Comparison of ENCODE assay signal across 8 mouse cellular contexts in genomic region chr10:39959761-39960440, GRCm38 (mm10). TPM values are rescaled to one million over a fixed set of nuclear protein-coding genes. Genes with fewer than 3 reads are reported as not detected.
DNase-seq lines count a peak whose midpoint lies in the region; ATAC-seq and TF ChIP-seq lines count a peak whose summit lies in the region.

Gene Mfsd4b3 (minus strand): TSS chr10:39960153.

- no peak within 1 kb of the TSS for H3K4me2 ChIP-seq in CH12.LX (ENCODE audit: insufficient read depth, low read depth, poor library complexity, severe bottlenecking)
- peak within 1 kb of the TSS; percentile 92 for H3K4me2 ChIP-seq in forebrain, embryonic 11.5 days (ENCODE audit: low read depth, low read length, severe bottlenecking)
- H3K4me2 ChIP-seq in heart, embryonic 16.5 days (ENCODE audit: low read depth, low read length), result peak within 1 kb of the TSS; percentile 99
- H3K4me2 ChIP-seq in liver, embryonic 15.5 days, result peak within 1 kb of the TSS; percentile 80
- peak within 1 kb of the TSS; percentile 98 for H3K4me2 ChIP-seq in neural tube, embryonic 12.5 days (replicated peaks)

- no peak within 1 kb of the TSS for H3K4me3 ChIP-seq in CH12.LX (replicated peaks in 1 of 3; ENCODE audit: low read depth in 2 of 3, low read length in 2 of 3, poor library complexity in 1 of 3)
- H3K4me3 ChIP-seq in forebrain, embryonic 11.5 days (ENCODE audit: low read depth, low read length), result peak within 1 kb of the TSS; percentile 45
- peak within 1 kb of the TSS; percentile 75 for H3K4me3 ChIP-seq in heart, embryonic 16.5 days (ENCODE audit: low read length)
- peak within 1 kb of the TSS; percentile 61 for H3K4me3 ChIP-seq in liver, embryonic 15.5 days (replicated peaks)
- peak within 1 kb of the TSS; percentile 42 for H3K4me3 ChIP-seq in neural tube, embryonic 12.5 days

- in situ Hi-C loops in CH12.LX (cut with MboI; ENCODE audit: low pct_ligation_motif_present, low pct_unique_long_range_greater_than_20kb, low sequenced_read_pairs), result no loop called here

- no peak within 1 kb of the TSS for H3K9ac ChIP-seq in CH12.LX (ENCODE audit: insufficient read depth, low read depth)
- peak within 1 kb of the TSS; percentile 58 for H3K9ac ChIP-seq in forebrain, embryonic 11.5 days (ENCODE audit: low read length)
- H3K9ac ChIP-seq in heart, embryonic 16.5 days (ENCODE audit: low read length), result peak within 1 kb of the TSS; percentile 77
- H3K9ac ChIP-seq in liver, embryonic 15.5 days, result peak within 1 kb of the TSS; percentile 55
- H3K9ac ChIP-seq in neural tube, embryonic 12.5 days, result peak within 1 kb of the TSS; percentile 30; the same call in 1 of the 2 replicates

- no peak within 1 kb of the TSS for H3K27ac ChIP-seq in CH12.LX (ENCODE audit: insufficient read depth, low read depth)
- no peak within 1 kb of the TSS for H3K27ac ChIP-seq in forebrain, embryonic 11.5 days (ENCODE audit: low read depth, low read length)
- H3K27ac ChIP-seq in heart, embryonic 16.5 days (ENCODE audit: low read length), result peak within 1 kb of the TSS; percentile 88
- H3K27ac ChIP-seq in liver, embryonic 15.5 days (replicated peaks), result peak within 1 kb of the TSS; percentile 78
- no peak within 1 kb of the TSS for H3K27ac ChIP-seq in neural tube, embryonic 12.5 days

- peak; percentile 42 for TF ChIP-seq RAD21 in CH12.LX (IDR thresholded peaks at IDR 0.05; ENCODE audit: low read depth, low read length)

- H3K27me3 ChIP-seq in CH12.LX (replicated peaks), result no peaks in the 10 kb centered on the region
- H3K27me3 ChIP-seq in forebrain, embryonic 11.5 days (ENCODE audit: control insufficient read depth, insufficient read depth, low read length), result peaks cover 2% of the 10 kb centered on the region
- H3K27me3 ChIP-seq in heart, embryonic 16.5 days (ENCODE audit: control insufficient read depth, insufficient read depth, low read length), result no peaks in the 10 kb centered on the region
- 0 out of 2 replicates have a peak, but pooled peaks cover 5% of the 10 kb centered on the region for H3K27me3 ChIP-seq in liver, embryonic 15.5 days
- no peaks in the 10 kb centered on the region for H3K27me3 ChIP-seq in neural tube, embryonic 12.5 days (replicated peaks)

- under 1% methylated on average over 38 of the region's 38 CpGs for WGBS in forebrain, embryonic 11.5 days
- WGBS in heart, embryonic 16.5 days, result under 1% methylated on average over 38 of the region's 38 CpGs
- WGBS in liver, embryonic 15.5 days (ENCODE audit: insufficient replicate concordance), result under 1% methylated on average over 38 of the region's 38 CpGs
- WGBS in neural tube, embryonic 12.5 days, result under 1% methylated on average over 38 of the region's 38 CpGs

- H3K36me3 ChIP-seq in CH12.LX (replicated peaks in 1 of 2; ENCODE audit: control insufficient read depth in 1 of 2, insufficient read depth in 1 of 2, low read length in 1 of 2), result no peaks in the 10 kb centered on the region
- no peaks in the 10 kb centered on the region for H3K36me3 ChIP-seq in forebrain, embryonic 11.5 days (ENCODE audit: control insufficient read depth, insufficient read depth, low read length)
- H3K36me3 ChIP-seq in heart, embryonic 16.5 days (ENCODE audit: control insufficient read depth, insufficient read depth), result no peaks in the 10 kb centered on the region
- no peaks in the 10 kb centered on the region for H3K36me3 ChIP-seq in liver, embryonic 15.5 days (replicated peaks)
- no peaks in the 10 kb centered on the region for H3K36me3 ChIP-seq in neural tube, embryonic 12.5 days

- DNase-seq in CH12.LX (ENCODE audit: extremely low read depth), result no peak
- peak; percentile 96 for DNase-seq in c-Kit-positive CD71-positive TER-119-negative erythroid progenitor cells, embryonic 14.5 days (ENCODE audit: low read depth)
- peak; percentile 94 for DNase-seq in forebrain, embryonic 11.5 days (ENCODE audit: low spot score)
- peak; percentile 98 to 99 for DNase-seq in kidney, postnatal 36 days
- DNase-seq in telencephalon, adult 2 months (ENCODE audit: low read depth, low spot score), result peak; percentile 89

- no peak for TF ChIP-seq EP300 in CH12.LX (IDR thresholded peaks at IDR 0.05; ENCODE audit: low read length)

- H3K79me2 ChIP-seq in CH12.LX (replicated peaks; ENCODE audit: control insufficient read depth, extremely low read depth, insufficient read depth, poor library complexity, severe bottlenecking), result no peaks in the 10 kb centered on the region

- TF ChIP-seq POLR2A in CH12.LX (IDR thresholded peaks at IDR 0.05; ENCODE audit: low read depth, low read length), result no peak

- peak; percentile 99 for ATAC-seq in forebrain, embryonic 11.5 days (replicated peaks; ENCODE audit: low FRiP score)
- ATAC-seq in heart, embryonic 16.5 days (replicated peaks; ENCODE audit: extremely low read depth, insufficient read depth, low FRiP score), result peak; percentile 98
- ATAC-seq in liver, embryonic 15.5 days (ENCODE audit: insufficient read depth), result peak; percentile 93
- peak; percentile 98 for ATAC-seq in neural tube, embryonic 12.5 days (ENCODE audit: low FRiP score, low read depth)

- dilution Hi-C loops in CH12.LX (cut with MboI; ENCODE audit: extremely low pct_ligation_motif_present, extremely low pct_unique_long_range_greater_than_20kb, low sequenced_read_pairs), result no loop called here

- peaks cover 0 to 3% of the 10 kb centered on the region in 2 experiments; a peak in 1 of 4 replicates for H3K4me1 ChIP-seq in CH12.LX (ENCODE audit: control insufficient read depth in 1 of 2, insufficient read depth in 2 of 2)
- H3K4me1 ChIP-seq in forebrain, embryonic 11.5 days (replicated peaks; ENCODE audit: control insufficient read depth, insufficient read depth, low read length), result no peaks in the 10 kb centered on the region; the same call in 1 of the 2 replicates
- peaks cover 9% of the 10 kb centered on the region for H3K4me1 ChIP-seq in heart, embryonic 16.5 days (ENCODE audit: control insufficient read depth, insufficient read depth, low read length)
- peaks cover 17% of the 10 kb centered on the region for H3K4me1 ChIP-seq in liver, embryonic 15.5 days (replicated peaks)
- peaks cover 7% of the 10 kb centered on the region; the same call in 1 of the 2 replicates for H3K4me1 ChIP-seq in neural tube, embryonic 12.5 days

- TF ChIP-seq CTCF in CH12.LX (conservative IDR thresholded peaks at IDR 0.05 in 1 of 2, IDR thresholded peaks at IDR 0.05 in 1 of 2; ENCODE audit: low read depth in 2 of 2, low read length in 2 of 2), result peak in 1 of 2 experiments; percentile 60; a peak in 2 of 4 replicates

- no peaks in the 10 kb centered on the region for H3K9me3 ChIP-seq in CH12.LX (replicated peaks; ENCODE audit: low read length)
- no peaks in the 10 kb centered on the region for H3K9me3 ChIP-seq in forebrain, embryonic 11.5 days (ENCODE audit: control insufficient read depth, low read length)
- H3K9me3 ChIP-seq in heart, embryonic 16.5 days (replicated peaks; ENCODE audit: control insufficient read depth, low read length), result no peaks in the 10 kb centered on the region
- H3K9me3 ChIP-seq in liver, embryonic 15.5 days (replicated peaks), result no peaks in the 10 kb centered on the region
- no peaks in the 10 kb centered on the region for H3K9me3 ChIP-seq in neural tube, embryonic 12.5 days

TF ChIP-seq in CH12.LX, 34 proteins besides CTCF, POLR2A, EP300 and RAD21:
- peak; percentile 52; the same call in 1 of the 2 replicates for TF ChIP-seq IRF4 (IDR thresholded peaks at IDR 0.05; ENCODE audit: low read depth, low read length)
- 0 out of 2 replicates have a peak, but pooled peaks have one; percentile 35 for TF ChIP-seq MXI1 (IDR thresholded peaks at IDR 0.05; ENCODE audit: low read depth, low read length)
- TF ChIP-seq ZKSCAN1 (IDR thresholded peaks at IDR 0.05; ENCODE audit: borderline replicate concordance, low read depth, low read length), result no peak
- 0 out of 2 replicates have a peak, but pooled peaks have one; percentile 30 for TF ChIP-seq SIN3A (IDR thresholded peaks at IDR 0.05; ENCODE audit: low read length)
- no peak for TF ChIP-seq MYC (IDR thresholded peaks at IDR 0.05; ENCODE audit: low read depth, low read length)
- peak; percentile 54 for TF ChIP-seq SMC3 (IDR thresholded peaks at IDR 0.05; ENCODE audit: low read depth, low read length)
- TF ChIP-seq JUND (conservative IDR thresholded peaks at IDR 0.05; ENCODE audit: low read depth, low read length), result no peak
- peak; percentile 78 for TF ChIP-seq MAX (IDR thresholded peaks at IDR 0.05; ENCODE audit: low read length)
- no peak for TF ChIP-seq TBP (conservative IDR thresholded peaks at IDR 0.05; ENCODE audit: low read depth, low read length)
- peak; percentile 47 for TF ChIP-seq USF1 (IDR thresholded peaks at IDR 0.05; ENCODE audit: low read depth, low read length)
- TF ChIP-seq CHD1 (IDR thresholded peaks at IDR 0.05; ENCODE audit: low read depth, low read length), result no peak
- no peak for TF ChIP-seq ETS1 (conservative IDR thresholded peaks at IDR 0.05; ENCODE audit: low read depth, low read length)
- TF ChIP-seq BHLHE40 (IDR thresholded peaks at IDR 0.05; ENCODE audit: low read depth, low read length), result peak; percentile 66

RNA-seq across cellular contexts. Expression of gene Mfsd4b3, which starts in this region (rescaled TPM):
- total RNA-seq in CH12.LX (2012; rRNA removed), result not detected in 2 replicates
- total RNA-seq in CH12.LX (2014; rRNA removed), result not detected in 2 replicates
- polyA plus RNA-seq in CH12.LX (2012; ENCODE audit: insufficient read length, low read depth), result not detected in 2 replicates
- polyA plus RNA-seq in forebrain, embryonic 11.5 days (2014; fragmentation: Nextera tagmentation; extraction: Ambion mirVana), result 0.13 TPM in 1 of 2 replicates, not detected in the other
- 1.3 and 1.6 TPM in 2 replicates for polyA plus RNA-seq in heart, embryonic 16.5 days (2015; fragmentation: Nextera tagmentation; extraction: Ambion mirVana)
- 2.8 and 3.4 TPM in 2 replicates for polyA plus RNA-seq in liver, embryonic 15.5 days (2015; fragmentation: Nextera tagmentation; extraction: Ambion mirVana)
- 0.18 and 0.40 TPM in 2 replicates for polyA plus RNA-seq in neural tube, embryonic 12.5 days (2016; fragmentation: Nextera tagmentation; extraction: Ambion mirVana)

Comparison
In these comparisons a context has a peak if more than half of its experiments do, and no peak if none do; other contexts are left out.
1. Peak in DNase-seq, ATAC-seq, H3K4me3 ChIP-seq, H3K9ac ChIP-seq and H3K4me2 ChIP-seq in forebrain, embryonic 11.5 days; RNA of the gene not detected or under 1 TPM.
2. Peak in ATAC-seq, H3K4me3 ChIP-seq, H3K9ac ChIP-seq and H3K4me2 ChIP-seq in neural tube, embryonic 12.5 days; RNA of the gene not detected or under 1 TPM.
3. H3K27ac ChIP-seq: peak in heart, embryonic 16.5 days (single experiment) and liver, embryonic 15.5 days (single experiment); none in CH12.LX (single experiment), forebrain, embryonic 11.5 days (single experiment) and neural tube, embryonic 12.5 days (single experiment).
4. H3K4me3 ChIP-seq: peak in heart, embryonic 16.5 days (single experiment) and liver, embryonic 15.5 days (single experiment); none in CH12.LX (0 of 3).
5. Peak in every context shown above with its lines, with median percentiles within 50 percentile points of each other: ATAC-seq.